ENCODE assay signal across 8 mouse cellular contexts in the genomic region with DNA sequence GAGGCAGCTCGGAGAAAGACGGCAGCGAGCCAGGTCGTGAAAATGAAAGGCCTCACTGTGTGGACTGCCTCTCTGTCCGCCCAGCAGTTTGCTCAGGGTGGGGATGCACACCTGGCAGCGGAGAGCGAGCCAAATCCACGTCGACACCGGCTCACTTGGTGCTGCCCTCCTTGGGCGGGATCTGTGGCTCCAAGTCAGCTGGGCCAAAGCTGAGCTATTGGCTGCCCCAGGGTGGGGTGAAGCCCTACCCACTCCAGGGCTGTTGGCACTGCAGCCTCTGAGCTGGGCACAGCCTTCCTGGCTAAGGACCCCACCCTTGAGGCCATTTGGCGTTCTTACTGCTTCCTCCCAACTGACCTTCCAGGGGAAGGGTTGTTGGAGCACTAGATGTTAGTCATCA. TPM values are rescaled to one million over a fixed set of nuclear protein-coding genes. Genes with fewer than 3 reads are reported as not detected.
DNase-seq lines count a peak whose midpoint lies in the region; ATAC-seq and TF ChIP-seq lines count a peak whose summit lies in the region.

No protein-coding gene starts in this region.

- intact Hi-C loops in heart, postnatal 36 days (cut with DNase I): no loop called here

- no peak for ATAC-seq in forebrain, postnatal 0 days
- ATAC-seq in intestine, postnatal 0 days: peak; percentile 67
- peak; percentile 45 for ATAC-seq in liver, embryonic 13.5 days (ENCODE audit: low read depth)

- H3K4me2 ChIP-seq in forebrain, postnatal 0 days (ENCODE audit: low read depth): peak overlapping the region; percentile 92
- H3K4me2 ChIP-seq in intestine, postnatal 0 days (replicated peaks; ENCODE audit: low read depth): peak overlapping the region; percentile 97
- H3K4me2 ChIP-seq in liver, embryonic 13.5 days: peak overlapping the region; percentile 99

- TF ChIP-seq CTCF in forebrain, postnatal 0 days (IDR thresholded peaks at IDR 0.05; ENCODE audit: low read depth): no peak
- peak; percentile 32 for TF ChIP-seq CTCF in intestine, postnatal 0 days (IDR thresholded peaks at IDR 0.05; ENCODE audit: low read depth)

- no peak overlapping the region; the same call in 1 of the 2 replicates for H3K27ac ChIP-seq in forebrain, postnatal 0 days (ENCODE audit: low read depth, low read length)
- H3K27ac ChIP-seq in intestine, postnatal 0 days (ENCODE audit: low read depth, low read length): peak overlapping the region; percentile 89
- peak overlapping the region; percentile 76 for H3K27ac ChIP-seq in liver, embryonic 13.5 days

- peak; percentile 98 for DNase-seq in heart, adult 11 months
- no peak for DNase-seq in heart, postnatal 36 days
- DNase-seq in cerebellum, adult 18-20 months: peak; percentile 57 to 60
- DNase-seq in forebrain, postnatal 0 days: peak; percentile 34
- DNase-seq in liver, embryonic 13.5 days: peak; percentile 46
- DNase-seq in naive thymus-derived CD4-positive, alpha-beta T cell, adult 2 months (ENCODE audit: low read depth): peak; percentile 44
- DNase-seq in thymus, postnatal 0 days (ENCODE audit: low spot score): peak; percentile 32

- H3K9me3 ChIP-seq in forebrain, postnatal 0 days (ENCODE audit: low read length): no peaks in the 10 kb centered on the region
- H3K9me3 ChIP-seq in intestine, postnatal 0 days (ENCODE audit: control insufficient read depth): no peaks in the 10 kb centered on the region
- no peaks in the 10 kb centered on the region for H3K9me3 ChIP-seq in liver, embryonic 13.5 days (replicated peaks)

- H3K27me3 ChIP-seq in forebrain, postnatal 0 days (ENCODE audit: insufficient read depth, low read length): no peaks in the 10 kb centered on the region
- no peaks in the 10 kb centered on the region for H3K27me3 ChIP-seq in intestine, postnatal 0 days (replicated peaks; ENCODE audit: control insufficient read depth, insufficient read depth, low read length)
- H3K27me3 ChIP-seq in liver, embryonic 13.5 days: no peaks in the 10 kb centered on the region

- peak overlapping the region; percentile 84 for H3K9ac ChIP-seq in forebrain, postnatal 0 days
- peak overlapping the region; percentile 78 for H3K9ac ChIP-seq in intestine, postnatal 0 days (ENCODE audit: low read depth, low read length)
- peak overlapping the region; percentile 90 for H3K9ac ChIP-seq in liver, embryonic 13.5 days

- 3% methylated on average over 12 of the region's 12 CpGs for WGBS in forebrain, postnatal 0 days
- 2% methylated on average over 12 of the region's 12 CpGs for WGBS in intestine, postnatal 0 days
- 9% methylated on average over 12 of the region's 12 CpGs for WGBS in liver, embryonic 13.5 days (ENCODE audit: insufficient replicate concordance)

- peaks cover 57% of the 10 kb centered on the region for H3K36me3 ChIP-seq in forebrain, postnatal 0 days (ENCODE audit: insufficient read depth)
- peaks cover 57% of the 10 kb centered on the region for H3K36me3 ChIP-seq in intestine, postnatal 0 days (ENCODE audit: control insufficient read depth, insufficient read depth)
- peaks cover 62% of the 10 kb centered on the region for H3K36me3 ChIP-seq in liver, embryonic 13.5 days

- peak overlapping the region; percentile 69 for H3K4me3 ChIP-seq in forebrain, postnatal 0 days (ENCODE audit: low read depth, low read length)
- H3K4me3 ChIP-seq in intestine, postnatal 0 days (ENCODE audit: low read depth, low read length): peak overlapping the region; percentile 70
- peak overlapping the region; percentile 84 for H3K4me3 ChIP-seq in liver, embryonic 13.5 days (replicated peaks)

- peaks cover 6% of the 10 kb centered on the region; the same call in 1 of the 2 replicates for H3K4me1 ChIP-seq in forebrain, postnatal 0 days (ENCODE audit: insufficient read depth)
- H3K4me1 ChIP-seq in intestine, postnatal 0 days (replicated peaks; ENCODE audit: control insufficient read depth, insufficient read depth, low read length): no peaks in the 10 kb centered on the region
- peaks cover 47% of the 10 kb centered on the region for H3K4me1 ChIP-seq in liver, embryonic 13.5 days (replicated peaks)

RNA-seq across cellular contexts. Expression of a gene that starts 0.9 kb away (rescaled TPM):
- total RNA-seq in heart, postnatal 36 days (2021): 1 to 10 TPM in 1 of 2 experiments, under 1 TPM in 1; 0.94 to 1.9 TPM
- total RNA-seq in forebrain, postnatal 0 days (2014; rRNA removed): 32.1 and 42.4 TPM in 2 replicates
- polyA plus RNA-seq in forebrain, postnatal 0 days (2015; fragmentation: Nextera tagmentation; extraction: Ambion mirVana): 30.7 and 34.4 TPM in 2 replicates
- 99.5 and 131 TPM in 2 replicates for polyA plus RNA-seq in intestine, postnatal 0 days (2015; fragmentation: Nextera tagmentation; extraction: Ambion mirVana)
- 35.6 and 35.7 TPM in 2 replicates for polyA plus RNA-seq in liver, embryonic 13.5 days (2015; fragmentation: Nextera tagmentation; extraction: Ambion mirVana)
- 41.8 and 43.9 TPM in 2 replicates for polyA plus RNA-seq in thymus, postnatal 0 days (2015; fragmentation: Nextera tagmentation; extraction: Ambion mirVana)

RNA-seq across cellular contexts. Expression of a gene that starts 8.0 kb away (rescaled TPM):
- 10 to 100 TPM; 33.3 to 34.7 TPM for total RNA-seq in heart, postnatal 36 days (2021)
- total RNA-seq in forebrain, postnatal 0 days (2014; rRNA removed): 136 and 138 TPM in 2 replicates
- 201 and 206 TPM in 2 replicates for polyA plus RNA-seq in forebrain, postnatal 0 days (2015; fragmentation: Nextera tagmentation; extraction: Ambion mirVana)
- 90.3 and 94.9 TPM in 2 replicates for polyA plus RNA-seq in intestine, postnatal 0 days (2015; fragmentation: Nextera tagmentation; extraction: Ambion mirVana)
- polyA plus RNA-seq in liver, embryonic 13.5 days (2015; fragmentation: Nextera tagmentation; extraction: Ambion mirVana): 48.9 and 49.7 TPM in 2 replicates
- polyA plus RNA-seq in thymus, postnatal 0 days (2015; fragmentation: Nextera tagmentation; extraction: Ambion mirVana): 145 and 149 TPM in 2 replicates

RNA-seq across cellular contexts. Expression of a gene that starts 18.2 kb away (rescaled TPM):
- total RNA-seq in heart, postnatal 36 days (2021): 10 to 100 TPM; 72.7 to 86.8 TPM
- 42.9 and 46.0 TPM in 2 replicates for total RNA-seq in forebrain, postnatal 0 days (2014; rRNA removed)
- polyA plus RNA-seq in forebrain, postnatal 0 days (2015; fragmentation: Nextera tagmentation; extraction: Ambion mirVana): 52.6 and 58.3 TPM in 2 replicates
- polyA plus RNA-seq in intestine, postnatal 0 days (2015; fragmentation: Nextera tagmentation; extraction: Ambion mirVana): 232 and 235 TPM in 2 replicates
- 71.9 and 73.5 TPM in 2 replicates for polyA plus RNA-seq in liver, embryonic 13.5 days (2015; fragmentation: Nextera tagmentation; extraction: Ambion mirVana)
- 70.1 and 72.8 TPM in 2 replicates for polyA plus RNA-seq in thymus, postnatal 0 days (2015; fragmentation: Nextera tagmentation; extraction: Ambion mirVana)

RNA-seq across cellular contexts. Expression of a gene that starts 22.6 kb away (rescaled TPM):
- 10 to 100 TPM; 19.8 to 22.2 TPM for total RNA-seq in heart, postnatal 36 days (2021)
- total RNA-seq in forebrain, postnatal 0 days (2014; rRNA removed): 62.8 and 64.2 TPM in 2 replicates
- 82.2 and 93.3 TPM in 2 replicates for polyA plus RNA-seq in forebrain, postnatal 0 days (2015; fragmentation: Nextera tagmentation; extraction: Ambion mirVana)
- 56.7 and 57.7 TPM in 2 replicates for polyA plus RNA-seq in intestine, postnatal 0 days (2015; fragmentation: Nextera tagmentation; extraction: Ambion mirVana)
- 99.8 and 111 TPM in 2 replicates for polyA plus RNA-seq in liver, embryonic 13.5 days (2015; fragmentation: Nextera tagmentation; extraction: Ambion mirVana)
- 174 and 180 TPM in 2 replicates for polyA plus RNA-seq in thymus, postnatal 0 days (2015; fragmentation: Nextera tagmentation; extraction: Ambion mirVana)

RNA-seq across cellular contexts. Expression of a gene that starts 43.9 kb away (rescaled TPM):
- 10 to 100 TPM; 31.0 to 31.4 TPM for total RNA-seq in heart, postnatal 36 days (2021)
- total RNA-seq in forebrain, postnatal 0 days (2014; rRNA removed): 30.9 and 33.2 TPM in 2 replicates
- 67.7 and 75.2 TPM in 2 replicates for polyA plus RNA-seq in forebrain, postnatal 0 days (2015; fragmentation: Nextera tagmentation; extraction: Ambion mirVana)
- polyA plus RNA-seq in intestine, postnatal 0 days (2015; fragmentation: Nextera tagmentation; extraction: Ambion mirVana): 717 and 739 TPM in 2 replicates
- polyA plus RNA-seq in liver, embryonic 13.5 days (2015; fragmentation: Nextera tagmentation; extraction: Ambion mirVana): 18.1 and 21.4 TPM in 2 replicates
- 56.0 and 63.5 TPM in 2 replicates for polyA plus RNA-seq in thymus, postnatal 0 days (2015; fragmentation: Nextera tagmentation; extraction: Ambion mirVana)

Comparison
In these comparisons a context has a peak if more than half of its experiments do, and no peak if none do; other contexts are left out.
1. DNase-seq: peak in heart, adult 11 months (single experiment), cerebellum, adult 18-20 months (2 of 2), forebrain, postnatal 0 days (single experiment), liver, embryonic 13.5 days (single experiment), naive thymus-derived CD4-positive, alpha-beta T cell, adult 2 months (single experiment) and thymus, postnatal 0 days (single experiment); none in heart, postnatal 36 days (0 of 2).
2. Peak in every context shown above with its lines, with median percentiles within 50 percentile points of each other: H3K4me2 ChIP-seq, H3K4me3 ChIP-seq and H3K9ac ChIP-seq.